Mouse (Mus musculus) inflammation-experienced regulatory T-cells, adult 6 months (primary cell): ENCODE results near the gene Kalrn. TPM values are rescaled to one million over a fixed set of nuclear protein-coding genes. Genes with fewer than 3 reads are reported as not detected.
A peak's percentile ranks its signal among the peaks of the same experiment; 100 is the strongest.

Experiments used
- ATAC-seq: one replicate; pipeline ENCODE4 v1.8.0; 2017
- polyA plus RNA-seq, 3 experiments: library from polyadenylated mRNA; unstranded; fragments of 100-300 nt; shearing (Covaris generic); gene quantifications; one replicate each; pipeline ENCODE4 v1.2.1; 2017

The Kalrn gene
- polyA plus RNA-seq = under 1 TPM in 1 of 3 experiments, not detected in 2; 0.21 TPM

DNA sequence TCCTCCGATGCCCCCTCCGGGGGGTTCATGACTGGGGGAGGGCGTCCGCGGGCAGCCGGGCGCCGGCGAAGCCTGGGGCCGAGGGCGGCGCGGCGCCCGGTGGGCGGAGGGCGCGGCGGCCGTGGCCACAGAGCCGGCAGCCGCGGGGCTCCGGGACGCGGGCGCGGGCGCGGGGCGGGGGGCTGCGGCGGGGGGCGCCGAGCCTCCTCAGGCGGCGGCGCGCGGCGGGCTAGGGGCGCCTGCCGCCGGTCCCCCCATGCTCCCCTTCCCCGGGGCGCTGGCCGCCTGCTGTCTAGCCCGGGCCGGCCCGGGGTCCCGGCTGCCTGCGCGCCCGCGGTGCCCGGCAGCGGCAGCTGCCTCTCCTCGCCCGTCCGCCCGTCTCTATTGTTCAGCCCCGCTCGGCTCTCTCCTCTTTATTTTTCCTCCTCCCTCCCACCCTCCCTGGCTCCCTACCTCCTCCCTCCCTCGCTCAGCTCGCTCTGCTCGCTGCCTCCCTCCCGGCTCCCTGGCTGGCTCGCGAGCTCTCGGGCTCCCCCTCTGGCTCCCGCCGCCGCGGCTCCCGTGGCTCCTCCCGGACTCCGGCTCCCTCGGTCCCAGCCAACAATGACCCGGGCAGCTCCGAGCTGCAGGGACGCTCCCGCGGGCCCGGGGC lies at the start of gene Kalrn:
Gene Kalrn, minus strand, starts transcription at position 382 of the 652 bp plus-strand sequence.
- ATAC-seq = peak; percentile 38

GRCm38 (mm10) chr16:34614021-34614420 lies 40.7 kb upstream of the Kalrn start:
- ATAC-seq = no peak

DNA sequence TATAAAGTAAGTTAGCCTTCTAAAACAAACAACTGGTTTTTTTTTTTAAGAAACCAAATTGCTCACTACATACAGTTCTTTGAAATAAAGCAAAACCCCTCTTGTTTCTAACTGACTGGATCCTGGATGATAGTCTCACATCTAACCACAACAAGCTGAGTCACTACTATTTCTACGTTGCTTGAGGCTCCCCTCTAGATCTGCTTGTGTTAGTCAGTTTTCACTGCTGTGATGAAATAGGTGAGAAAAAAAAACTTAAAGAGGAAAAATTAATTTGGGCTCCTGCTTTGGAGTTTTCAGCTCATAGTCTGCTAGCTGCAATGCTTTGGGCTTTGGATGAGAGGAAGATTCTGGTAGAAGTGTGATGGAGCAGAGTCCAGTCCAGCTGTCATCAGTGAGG lies 36.8 kb upstream of the Kalrn start:
- no peak for ATAC-seq

GRCm38 (mm10) chr16:34605679-34606078 lies 32.3 kb upstream of the Kalrn start:
- ATAC-seq = no peak

GRCm38 (mm10) chr16:34603854-34604253 lies 30.5 kb upstream of the Kalrn start:
- ATAC-seq = no peak

- no peak for ATAC-seq
Observed at GRCm38 (mm10) chr16:34603076-34603475, 29.7 kb upstream of the Kalrn start.

DNA sequence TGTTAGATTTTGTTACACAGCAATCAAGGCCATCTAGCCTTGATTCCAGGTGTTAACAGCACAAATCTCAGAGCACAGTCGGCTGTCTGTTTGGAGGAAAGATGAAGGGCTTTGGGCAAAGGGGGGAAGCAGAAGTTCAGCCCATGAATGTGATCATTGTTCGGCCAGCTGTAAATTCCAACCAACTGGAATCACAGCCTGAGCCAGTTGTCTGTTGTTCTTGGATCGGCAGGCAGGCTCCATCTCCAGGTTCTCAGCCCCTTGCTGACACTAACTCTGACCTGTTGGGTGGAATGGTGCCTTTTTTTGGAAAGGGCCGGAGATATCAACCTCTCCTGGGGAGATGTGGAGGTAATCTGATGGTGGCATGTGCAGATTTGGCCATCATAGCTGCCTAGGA lies 28.6 kb upstream of the Kalrn start:
- ATAC-seq = no peak

DNA sequence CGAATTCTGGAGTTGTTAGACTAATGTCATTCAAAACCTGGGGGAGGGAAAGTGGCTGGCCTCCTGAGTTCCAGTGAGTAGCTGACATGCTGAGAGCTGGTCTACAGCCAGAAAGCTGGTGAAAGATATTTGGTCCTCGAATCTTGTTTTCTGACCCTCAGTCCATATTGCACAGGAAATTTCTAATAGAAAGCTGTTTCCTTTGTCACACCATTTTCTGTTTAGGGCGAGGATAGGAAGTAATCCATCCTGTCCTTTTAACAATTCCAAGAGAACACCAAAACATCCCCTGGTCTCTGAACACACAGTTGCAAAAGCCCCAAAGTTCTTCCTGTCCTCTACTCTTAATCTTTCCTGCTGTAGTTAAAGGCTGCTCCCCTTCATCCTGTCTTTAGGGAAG lies 22.0 kb upstream of the Kalrn start:
- no peak for ATAC-seq

- no peak for ATAC-seq
Observed at GRCm38 (mm10) chr16:34594597-34595262, 21.4 kb upstream of the Kalrn start.

DNA sequence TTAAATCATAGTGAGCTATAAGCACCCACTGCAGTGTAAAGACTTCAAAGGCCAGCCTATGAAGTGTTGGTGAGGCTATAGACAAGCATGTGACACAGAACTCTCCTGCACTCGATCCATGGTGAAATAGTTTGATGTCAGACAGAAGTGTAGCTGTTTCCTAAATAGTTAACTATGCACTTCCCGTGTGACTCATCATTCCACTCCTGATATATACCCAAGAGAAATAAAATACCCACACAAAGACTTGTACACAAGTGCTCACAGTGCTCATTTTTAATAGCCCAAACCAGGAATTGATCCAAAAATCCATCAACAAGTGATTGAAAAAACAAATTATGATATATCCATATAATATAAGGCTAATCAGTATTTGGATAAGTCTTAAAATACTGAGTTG lies 19.4 kb upstream of the Kalrn start:
- no peak for ATAC-seq

- ATAC-seq = no peak
Observed at GRCm38 (mm10) chr16:34591934-34592333, 18.6 kb upstream of the Kalrn start.

DNA sequence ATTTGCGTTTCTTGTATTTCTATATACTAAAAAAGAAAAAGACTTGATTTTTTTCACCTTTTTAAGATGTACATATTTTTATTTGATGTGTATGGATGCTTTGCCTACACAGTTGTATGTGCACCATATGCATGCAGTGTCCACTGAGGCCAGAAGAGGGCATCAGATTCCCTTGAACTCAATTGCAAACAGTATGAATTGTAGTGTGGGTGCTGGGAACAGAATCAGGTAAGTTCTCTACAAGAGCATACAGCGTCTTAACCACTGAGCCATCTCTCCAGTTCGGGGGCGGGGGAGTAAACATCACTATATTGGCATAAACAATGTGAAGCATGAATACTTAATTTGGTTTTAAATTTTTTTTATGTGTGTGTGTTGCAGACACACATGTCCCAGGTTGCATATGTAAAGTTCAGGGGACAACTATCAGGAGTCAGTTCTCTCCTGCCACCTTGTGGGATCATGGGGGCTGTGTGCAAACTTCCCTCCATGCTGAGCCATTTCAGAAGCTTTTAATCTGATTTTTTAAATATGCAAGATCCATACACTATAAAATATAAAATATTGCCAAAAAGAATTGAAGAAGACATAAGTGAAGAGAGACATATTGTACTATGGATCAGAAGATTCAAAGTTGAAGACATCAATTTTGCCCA lies 6.5 kb upstream of the Kalrn start:
- no peak for ATAC-seq

DNA sequence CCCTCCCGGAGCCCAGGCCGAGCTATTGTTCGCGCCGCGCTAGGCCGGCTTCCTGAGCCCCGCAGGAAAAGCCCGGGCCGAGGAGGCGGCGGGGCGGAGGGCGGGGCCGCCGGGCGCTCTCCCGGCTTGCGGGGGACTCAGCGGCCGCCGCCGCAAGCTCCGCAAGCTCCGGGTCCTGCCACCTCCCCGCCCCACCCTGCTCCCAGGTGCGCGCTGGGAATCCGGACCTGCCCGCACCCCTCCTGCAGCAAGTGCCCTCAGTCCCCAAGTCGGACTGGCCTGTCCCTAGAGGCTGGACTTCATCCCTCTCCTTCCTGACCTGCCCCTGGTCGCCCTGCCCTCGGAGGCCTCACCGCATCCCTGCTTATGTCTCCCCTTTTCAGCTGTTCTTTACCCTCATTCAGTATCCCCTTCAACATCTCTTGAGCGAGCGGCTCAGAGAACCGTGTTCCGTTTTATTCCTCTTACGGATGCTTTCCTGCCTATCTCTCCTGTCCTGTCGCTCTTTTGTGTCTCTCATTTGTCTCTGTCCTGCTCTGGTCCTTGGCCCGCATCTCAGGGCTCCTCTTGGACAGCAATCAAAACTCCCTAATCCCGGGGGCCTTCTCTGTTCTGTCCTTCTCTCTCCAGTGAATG lies 642 bp upstream of the Kalrn start:
- ATAC-seq = no peak

DNA sequence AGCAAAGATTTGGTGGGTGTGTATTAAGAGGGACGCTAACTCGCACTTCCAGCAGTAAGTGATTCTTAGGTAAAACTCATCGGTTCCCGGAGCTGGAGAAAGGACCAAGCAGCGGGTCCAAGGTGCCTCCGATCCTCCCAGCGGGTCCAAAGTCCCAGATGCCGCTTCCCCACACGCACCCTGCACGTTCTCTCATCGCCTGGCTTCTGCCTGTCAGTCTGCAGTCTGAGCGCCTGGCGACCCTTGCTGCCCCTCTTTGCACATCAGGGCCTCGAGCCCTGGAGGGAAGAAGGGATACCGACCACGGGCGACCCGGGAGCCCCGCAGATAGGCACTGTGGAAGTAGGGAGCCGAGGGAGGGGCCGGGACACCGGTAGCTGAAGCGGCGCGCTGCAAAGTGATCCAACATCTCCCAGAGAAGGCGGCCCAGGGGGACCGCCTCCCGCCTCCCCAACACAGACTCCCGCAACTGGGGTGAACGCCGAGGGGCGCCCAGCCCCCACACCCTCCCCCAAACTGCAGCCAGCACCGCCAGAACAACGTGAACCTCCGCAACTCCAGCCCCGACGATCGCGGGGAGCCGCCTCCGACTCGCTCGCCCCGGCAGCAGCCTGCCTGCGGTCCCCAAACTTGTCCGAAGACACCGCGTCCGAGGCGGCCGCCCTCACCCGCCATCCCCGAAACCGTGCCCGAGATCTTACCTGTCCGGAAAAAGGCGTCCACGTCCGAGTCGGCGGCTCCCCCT lies 754 bp downstream of the Kalrn start:
- no peak for ATAC-seq

GRCm38 (mm10) chr16:34571931-34572405 lies 1.4 kb downstream of the Kalrn start:
- no peak for ATAC-seq

DNA sequence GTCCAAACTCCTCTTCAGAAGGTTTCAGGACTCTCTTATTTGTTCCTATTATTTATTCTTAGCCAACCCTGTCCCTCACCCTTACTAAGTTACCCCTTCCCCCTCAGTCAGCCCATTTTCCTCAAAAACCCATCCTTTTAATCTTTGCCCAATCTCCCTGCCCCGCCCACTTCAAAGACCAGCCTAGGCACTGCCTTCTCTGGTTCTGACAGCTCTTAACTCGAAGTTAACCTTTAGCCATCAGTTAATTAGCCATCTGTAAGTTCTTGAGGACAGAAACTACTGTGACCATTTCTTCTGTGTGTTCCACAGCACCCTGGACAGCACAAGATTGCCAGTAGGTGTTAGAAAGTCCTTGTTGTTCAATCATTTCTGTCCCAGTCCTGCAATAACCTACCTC lies 3.4 kb downstream of the Kalrn start:
- no peak for ATAC-seq

GRCm38 (mm10) chr16:34568831-34569230 lies 4.5 kb downstream of the Kalrn start:
- no peak for ATAC-seq

DNA sequence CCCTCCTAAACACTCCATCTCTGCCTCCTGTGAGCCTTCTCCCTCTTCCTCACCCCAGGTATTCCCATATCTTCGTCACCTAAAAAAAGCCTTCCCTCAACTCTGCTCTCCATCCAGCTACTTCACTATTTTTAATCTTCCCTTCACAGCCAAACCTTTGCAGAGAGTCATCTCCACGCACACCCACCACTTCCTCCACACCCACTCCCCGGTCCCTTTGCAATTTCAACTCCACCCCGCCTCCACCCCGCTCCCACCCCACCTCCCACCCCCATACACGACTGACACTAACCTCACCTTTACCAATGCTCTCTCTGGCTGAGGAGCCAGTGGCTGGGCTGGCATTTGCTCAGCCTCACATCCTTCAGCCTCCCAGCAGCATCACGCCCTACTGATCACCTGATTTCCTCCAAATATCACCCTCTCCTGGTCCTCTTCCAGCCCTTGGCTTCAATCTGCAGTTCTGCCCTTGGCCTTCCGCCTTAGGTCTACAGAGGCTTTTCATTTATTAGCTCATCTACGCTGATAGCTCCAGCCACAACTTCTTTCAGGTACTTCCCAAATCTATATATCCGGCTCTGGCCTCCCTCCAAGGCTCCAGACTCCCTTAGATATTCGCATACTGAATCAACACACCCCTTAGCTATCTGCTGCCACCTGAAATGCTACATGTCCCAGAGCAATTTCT lies 9.6 kb downstream of the Kalrn start:
- no peak for ATAC-seq

- ATAC-seq = no peak
Observed at GRCm38 (mm10) chr16:34561734-34562135, 11.6 kb downstream of the Kalrn start.

DNA sequence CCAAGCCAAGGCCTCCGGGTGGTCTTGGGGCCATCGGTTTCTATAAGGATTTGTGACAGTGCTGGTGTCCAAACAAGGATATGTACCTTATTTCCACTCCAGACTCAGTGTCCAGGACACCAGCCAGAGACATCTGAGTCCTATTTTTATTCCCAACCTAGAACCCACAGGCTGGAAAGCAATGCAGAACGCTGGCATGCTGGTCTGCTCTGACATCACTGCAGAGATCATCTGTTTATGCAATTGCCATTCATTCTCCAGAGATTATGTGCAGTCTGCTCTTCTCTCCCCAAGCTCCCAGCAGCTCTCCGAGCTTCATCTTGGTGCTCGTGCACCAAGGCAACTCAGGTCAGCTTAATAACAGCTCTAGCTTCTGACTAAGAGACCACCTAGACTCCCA lies 12.5 kb downstream of the Kalrn start:
- no peak for ATAC-seq

DNA sequence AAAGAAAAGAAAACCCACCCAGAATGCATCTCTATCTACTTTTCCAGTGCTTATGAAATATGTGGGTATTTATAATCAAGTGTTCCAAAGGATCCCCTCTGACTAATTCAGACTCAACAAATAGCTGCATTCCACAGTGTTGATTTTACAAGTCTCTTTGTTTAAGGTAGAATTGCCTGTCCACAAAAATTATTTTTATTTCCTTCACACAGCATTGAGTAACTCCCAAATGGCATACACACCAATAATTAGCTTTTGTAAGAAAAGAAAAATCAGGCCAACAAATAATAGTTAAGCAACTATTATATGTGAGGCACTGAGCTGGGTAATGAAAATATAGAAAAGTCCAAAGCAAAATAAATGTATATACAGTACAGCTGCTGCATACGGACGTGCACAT lies 12.9 kb downstream of the Kalrn start:
- no peak for ATAC-seq

GRCm38 (mm10) chr16:34557891-34558290 lies 15.4 kb downstream of the Kalrn start:
- ATAC-seq = no peak
